Mouse (Mus musculus): Measurements from ENCODE around the gene Nfib. TPM values are rescaled to one million over a fixed set of nuclear protein-coding genes. Genes with fewer than 3 reads are reported as not detected.
"Not testable (repeated sequence)": the region's sequence is repeated elsewhere in the genome, so short reads cannot be mapped to it uniquely, and the experiment has no call there.

The Nfib gene
- polyA plus RNA-seq, 1 experiment: 7.7 TPM

GRCm38 (mm10) chr4:82267832-82268778, 437.4 kb downstream of the Nfib start:
- TF ChIP-seq SRF (IDR thresholded peaks at IDR 0.05; ENCODE audit: control insufficient read depth, insufficient read length, low read depth): no peak
- TF ChIP-seq POLR2AphosphoS2 (IDR thresholded peaks at IDR 0.05; ENCODE audit: insufficient read length, low read depth): no peak
- no peak for TF ChIP-seq MYOD1 (IDR thresholded peaks at IDR 0.05; ENCODE audit: control insufficient read depth in 1 of 3, insufficient read length in 2 of 3, low read depth in 2 of 3)
- no peak for TF ChIP-seq MAX (IDR thresholded peaks at IDR 0.05; ENCODE audit: low read depth)
- no peak for TF ChIP-seq CEBPB (IDR thresholded peaks at IDR 0.05; ENCODE audit: insufficient read depth, poor library complexity, severe bottlenecking)
- TF ChIP-seq TCF12 (IDR thresholded peaks at IDR 0.05; ENCODE audit: insufficient read depth, poor library complexity, severe bottlenecking): no peak
- no peak for TF ChIP-seq TCF3 (IDR thresholded peaks at IDR 0.05; ENCODE audit: insufficient read length, low read depth)
- no peak for TF ChIP-seq USF1 (IDR thresholded peaks at IDR 0.05; ENCODE audit: low read depth)
- TF ChIP-seq MYOG (IDR thresholded peaks at IDR 0.05; ENCODE audit: control insufficient read depth in 1 of 3, insufficient read depth in 1 of 3, insufficient read length in 2 of 3, low read depth in 2 of 3): no peak
- H3K4me3 ChIP-seq: no peak overlapping the region
- H3K27me3 ChIP-seq (ENCODE audit: control insufficient read depth, insufficient read depth, insufficient read length): no peaks in the 10 kb centered on the region
- H3K36me3 ChIP-seq (ENCODE audit: control insufficient read depth, insufficient read depth): no peaks in the 10 kb centered on the region
- no peaks in the 10 kb centered on the region for H3K79me2 ChIP-seq (ENCODE audit: control insufficient read depth, insufficient read depth)
- H3ac ChIP-seq (ENCODE audit: control insufficient read depth, insufficient read length): no peak overlapping the region
- no peak overlapping the region for H3K4me2 ChIP-seq (ENCODE audit: low read depth)

GRCm38 (mm10) chr4:82266066-82266619, 439.4 kb downstream of the Nfib start:
- Histone ChIP-seq H3K4me2 (ENCODE audit: low read depth) (no peak overlapping the region), H3K4me3 (no peak overlapping the region), H3K27me3 (ENCODE audit: control insufficient read depth, insufficient read depth, insufficient read length) (no peaks in the 10 kb centered on the region), H3ac (ENCODE audit: control insufficient read depth, insufficient read length) (no peak overlapping the region), H3K79me2 (ENCODE audit: control insufficient read depth, insufficient read depth) (no peaks in the 10 kb centered on the region), H3K36me3 (ENCODE audit: control insufficient read depth, insufficient read depth) (no peaks in the 10 kb centered on the region)
- TF ChIP-seq TCF3 (IDR thresholded peaks at IDR 0.05; ENCODE audit: insufficient read length, low read depth) (no peak), MYOD1 (IDR thresholded peaks at IDR 0.05; ENCODE audit: control insufficient read depth in 1 of 3, insufficient read length in 2 of 3, low read depth in 2 of 3) (no peak), MAX (IDR thresholded peaks at IDR 0.05; ENCODE audit: low read depth) (no peak), POLR2A (IDR thresholded peaks at IDR 0.05; ENCODE audit: insufficient read length, low read depth) (no peak), SRF (IDR thresholded peaks at IDR 0.05; ENCODE audit: control insufficient read depth, insufficient read length, low read depth) (no peak), TCF12 (IDR thresholded peaks at IDR 0.05; ENCODE audit: insufficient read depth, poor library complexity, severe bottlenecking) (no peak), CEBPB (IDR thresholded peaks at IDR 0.05; ENCODE audit: insufficient read depth, poor library complexity, severe bottlenecking) (no peak), E2F4 (IDR thresholded peaks at IDR 0.05; ENCODE audit: insufficient read depth) (no peak), REST (IDR thresholded peaks at IDR 0.05; ENCODE audit: insufficient read depth, insufficient read length) (no peak), USF1 (IDR thresholded peaks at IDR 0.05; ENCODE audit: low read depth) (no peak), MYOG (IDR thresholded peaks at IDR 0.05; ENCODE audit: control insufficient read depth in 1 of 3, insufficient read depth in 1 of 3, insufficient read length in 2 of 3, low read depth in 2 of 3) (no peak), POLR2AphosphoS2 (IDR thresholded peaks at IDR 0.05; ENCODE audit: insufficient read length, low read depth) (no peak)

GRCm38 (mm10) chr4:82258545-82258944, 447.0 kb downstream of the Nfib start:
- H3K27me3 ChIP-seq (ENCODE audit: control insufficient read depth, insufficient read depth, insufficient read length); H3K36me3 ChIP-seq (ENCODE audit: control insufficient read depth, insufficient read depth); H3ac ChIP-seq (ENCODE audit: control insufficient read depth, insufficient read length); H3K4me3 ChIP-seq; H3K4me2 ChIP-seq (ENCODE audit: low read depth); H3K79me2 ChIP-seq (ENCODE audit: control insufficient read depth, insufficient read depth): not testable (repeated sequence)

- no peaks in the 10 kb centered on the region for H3K27me3 ChIP-seq (ENCODE audit: control insufficient read depth, insufficient read depth, insufficient read length)
- H3K4me3 ChIP-seq: no peak overlapping the region
- no peaks in the 10 kb centered on the region for H3K36me3 ChIP-seq (ENCODE audit: control insufficient read depth, insufficient read depth)
- no peak overlapping the region for H3ac ChIP-seq (ENCODE audit: control insufficient read depth, insufficient read length)
- H3K79me2 ChIP-seq (ENCODE audit: control insufficient read depth, insufficient read depth): no peaks in the 10 kb centered on the region
- no peak for TF ChIP-seq E2F4 (IDR thresholded peaks at IDR 0.05; ENCODE audit: insufficient read depth)
- no peak for TF ChIP-seq MYOG (IDR thresholded peaks at IDR 0.05; ENCODE audit: control insufficient read depth in 1 of 3, insufficient read depth in 1 of 3, insufficient read length in 2 of 3, low read depth in 2 of 3)
- no peak for TF ChIP-seq REST (IDR thresholded peaks at IDR 0.05; ENCODE audit: insufficient read depth, insufficient read length)
- no peak for TF ChIP-seq POLR2AphosphoS2 (IDR thresholded peaks at IDR 0.05; ENCODE audit: insufficient read length, low read depth)
- no peak for TF ChIP-seq POLR2A (IDR thresholded peaks at IDR 0.05; ENCODE audit: insufficient read length, low read depth)
- H3K4me2 ChIP-seq (ENCODE audit: low read depth): no peak overlapping the region
Measured at GRCm38 (mm10) chr4:82252054-82252453, 453.5 kb downstream of the Nfib start.

GRCm38 (mm10) chr4:82250355-82250659, 455.2 kb downstream of the Nfib start:
- H3K4me2 ChIP-seq (ENCODE audit: low read depth): no peak overlapping the region
- H3K36me3 ChIP-seq (ENCODE audit: control insufficient read depth, insufficient read depth): no peaks in the 10 kb centered on the region

More at GRCm38 (mm10) chr4:82250355-82250659, 455.2 kb downstream of the Nfib start:
- no peaks in the 10 kb centered on the region for H3K27me3 ChIP-seq (ENCODE audit: control insufficient read depth, insufficient read depth, insufficient read length)
- H3K4me3 ChIP-seq: no peak overlapping the region
- H3ac ChIP-seq (ENCODE audit: control insufficient read depth, insufficient read length): no peak overlapping the region
- TF ChIP-seq MYOD1 (IDR thresholded peaks at IDR 0.05; ENCODE audit: control insufficient read depth in 1 of 3, insufficient read length in 2 of 3, low read depth in 2 of 3): no peak
- no peak for TF ChIP-seq SRF (IDR thresholded peaks at IDR 0.05; ENCODE audit: control insufficient read depth, insufficient read length, low read depth)
- TF ChIP-seq POLR2AphosphoS2 (IDR thresholded peaks at IDR 0.05; ENCODE audit: insufficient read length, low read depth): no peak
- TF ChIP-seq TCF12 (IDR thresholded peaks at IDR 0.05; ENCODE audit: insufficient read depth, poor library complexity, severe bottlenecking): no peak
- TF ChIP-seq E2F4 (IDR thresholded peaks at IDR 0.05; ENCODE audit: insufficient read depth): no peak
- TF ChIP-seq TCF3 (IDR thresholded peaks at IDR 0.05; ENCODE audit: insufficient read length, low read depth): no peak
- TF ChIP-seq CEBPB (IDR thresholded peaks at IDR 0.05; ENCODE audit: insufficient read depth, poor library complexity, severe bottlenecking): no peak
- no peak for TF ChIP-seq MYOG (IDR thresholded peaks at IDR 0.05; ENCODE audit: control insufficient read depth in 1 of 3, insufficient read depth in 1 of 3, insufficient read length in 2 of 3, low read depth in 2 of 3)
- no peak for TF ChIP-seq MAX (IDR thresholded peaks at IDR 0.05; ENCODE audit: low read depth)
- no peak for TF ChIP-seq POLR2A (IDR thresholded peaks at IDR 0.05; ENCODE audit: insufficient read length, low read depth)
- H3K79me2 ChIP-seq (ENCODE audit: control insufficient read depth, insufficient read depth): no peaks in the 10 kb centered on the region

All from myocyte (in vitro differentiated cells).